In genomic region chr2:156809579-156809978, GRCm38 (mm10) we compare ENCODE assay signal across 9 mouse cellular contexts. TPM values are rescaled to one million over a fixed set of nuclear protein-coding genes. Genes with fewer than 3 reads are reported as not detected.
DNase-seq lines count a peak whose midpoint lies in the region; ATAC-seq and TF ChIP-seq lines count a peak whose summit lies in the region.
"Had no signal": no experiment of that assay in that cellular context is flagged by ENCODE, and none has a peak within 500 bp of the region (broad histone marks: within the 10 kb centered on the region; RNA-seq: fewer than 3 reads in every experiment).

No protein-coding gene starts in this region.

- H3K4me2 ChIP-seq in liver, embryonic 11.5 days = no peak overlapping the region
- H3K4me2 ChIP-seq in forebrain, embryonic 13.5 days = no peak overlapping the region
- H3K4me2 ChIP-seq: embryonic facial prominence, embryonic 15.5 days had no signal

- H3K36me3 ChIP-seq in liver, embryonic 11.5 days (ENCODE audit: control insufficient read depth, insufficient read depth, low read length) = no peaks in the 10 kb centered on the region
- no peaks in the 10 kb centered on the region for H3K36me3 ChIP-seq in forebrain, embryonic 13.5 days (ENCODE audit: poor library complexity, severe bottlenecking)
- no peaks in the 10 kb centered on the region for H3K36me3 ChIP-seq in testis, adult 2 months (ENCODE audit: control insufficient read depth, insufficient read depth, low read length)
- H3K36me3 ChIP-seq: embryonic facial prominence, embryonic 15.5 days had no signal

- H3K9me3 ChIP-seq in liver, embryonic 11.5 days (ENCODE audit: control insufficient read depth, low read length) = no peaks in the 10 kb centered on the region
- no peaks in the 10 kb centered on the region for H3K9me3 ChIP-seq in forebrain, embryonic 13.5 days (replicated peaks)
- H3K9me3 ChIP-seq: embryonic facial prominence, embryonic 15.5 days had no signal

- no peak overlapping the region for H3K4me3 ChIP-seq in liver, embryonic 11.5 days (ENCODE audit: low read depth, low read length)
- H3K4me3 ChIP-seq in forebrain, embryonic 13.5 days = no peak overlapping the region
- H3K4me3 ChIP-seq in testis, adult 2 months (ENCODE audit: control insufficient read depth, low read depth, low read length) = no peak overlapping the region
- H3K4me3 ChIP-seq: embryonic facial prominence, embryonic 15.5 days had no signal

- H3K4me1 ChIP-seq in liver, embryonic 11.5 days (replicated peaks; ENCODE audit: control insufficient read depth, insufficient read depth, low read length) = no peaks in the 10 kb centered on the region
- H3K4me1 ChIP-seq in forebrain, embryonic 13.5 days = peaks cover 4% of the 10 kb centered on the region; the same call in 1 of the 2 replicates
- H3K4me1 ChIP-seq in testis, adult 2 months (ENCODE audit: control insufficient read depth, insufficient read depth, low read length) = peaks cover 13% of the 10 kb centered on the region

- H3K9ac ChIP-seq in liver, embryonic 11.5 days (ENCODE audit: low read depth, low read length) = no peak overlapping the region
- no peak overlapping the region for H3K9ac ChIP-seq in forebrain, embryonic 13.5 days
- H3K9ac ChIP-seq: embryonic facial prominence, embryonic 15.5 days had no signal

- no peak for ATAC-seq in liver, embryonic 11.5 days (replicated peaks; ENCODE audit: low FRiP score)
- peak; percentile 27; the same call in 1 of the 2 replicates for ATAC-seq in forebrain, embryonic 13.5 days

- no peak overlapping the region for H3K27ac ChIP-seq in liver, embryonic 11.5 days (ENCODE audit: low read depth, low read length)
- H3K27ac ChIP-seq in forebrain, embryonic 13.5 days = no peak overlapping the region
- H3K27ac ChIP-seq in testis, adult 2 months (ENCODE audit: control insufficient read depth, insufficient read depth, low read depth, low read length) = no peak overlapping the region
- H3K27ac ChIP-seq: embryonic facial prominence, embryonic 15.5 days had no signal

- 21% methylated on average over 2 of the region's 2 CpGs for WGBS in liver, embryonic 11.5 days
- 45% methylated on average over 2 of the region's 2 CpGs for WGBS in forebrain, embryonic 13.5 days

- no peak for TF ChIP-seq POLR2A in testis, adult 2 months (IDR thresholded peaks at IDR 0.05; ENCODE audit: control insufficient read depth, low read depth, low read length)

- DNase-seq in liver = peak; percentile 44
- no peak for DNase-seq in liver, embryonic 11.5 days (ENCODE audit: low spot score)
- DNase-seq in brain, adult 2 months (ENCODE audit: low read depth, low spot score) = peak; percentile 68
- DNase-seq in hindlimb bud, embryonic 11.5 days (ENCODE audit: extremely low spot score, low read depth, low spot score) = peak; percentile 72
- DNase-seq in left cerebral cortex, postnatal 10 days (ENCODE audit: extremely low spot score in 1 of 2, low spot score in 2 of 2) = peak; percentile 38 to 68
- peak; percentile 71 for DNase-seq in naive thymus-derived CD4-positive, alpha-beta T cell, adult 2 months (ENCODE audit: low read depth)

- no peaks in the 10 kb centered on the region for H3K27me3 ChIP-seq in liver, embryonic 11.5 days (replicated peaks; ENCODE audit: control insufficient read depth, insufficient read depth, low read length)
- no peaks in the 10 kb centered on the region for H3K27me3 ChIP-seq in forebrain, embryonic 13.5 days
- no peaks in the 10 kb centered on the region for H3K27me3 ChIP-seq in testis, adult 2 months (ENCODE audit: control insufficient read depth, insufficient read depth, low read length)
- H3K27me3 ChIP-seq: embryonic facial prominence, embryonic 15.5 days had no signal

- peak; percentile 12; the same call in 1 of the 2 replicates for TF ChIP-seq CTCF in testis, adult 2 months (IDR thresholded peaks at IDR 0.05; ENCODE audit: control insufficient read depth, insufficient read depth, insufficient replicate concordance, low read depth, low read length)

- intact Hi-C loops in left cerebral cortex, postnatal 10 days (cut with DNase I) = no loop called here

RNA-seq across cellular contexts. Expression of gene Tgif2, which starts 30.2 kb away (rescaled TPM):
- polyA plus RNA-seq in liver, embryonic 11.5 days (2014; fragmentation: Nextera tagmentation; extraction: Ambion mirVana) = 33.3 and 40.0 TPM in 2 replicates
- 63.3 and 73.3 TPM in 2 replicates for polyA plus RNA-seq in forebrain, embryonic 13.5 days (2015; fragmentation: Nextera tagmentation; extraction: Ambion mirVana)
- total RNA-seq in left cerebral cortex, postnatal 10 days (2021) = 1 to 10 TPM; 1.8 to 3.1 TPM
- 11.0 and 12.7 TPM in 2 replicates for polyA plus RNA-seq in testis, adult 2 months (2012; rRNA removed)

RNA-seq across cellular contexts. Expression of gene Myl9, which starts 34.4 kb away (rescaled TPM):
- 98.9 and 115 TPM in 2 replicates for polyA plus RNA-seq in liver, embryonic 11.5 days (2014; fragmentation: Nextera tagmentation; extraction: Ambion mirVana)
- polyA plus RNA-seq in forebrain, embryonic 13.5 days (2015; fragmentation: Nextera tagmentation; extraction: Ambion mirVana) = 28.1 and 28.4 TPM in 2 replicates
- total RNA-seq in left cerebral cortex, postnatal 10 days (2021) = 10 to 100 TPM; 17.5 to 20.6 TPM
- polyA plus RNA-seq in testis, adult 2 months (2012; rRNA removed) = 68.0 and 106 TPM in 2 replicates

RNA-seq across cellular contexts. Expression of gene 4930518I15Rik, which starts 48.2 kb away (rescaled TPM):
- polyA plus RNA-seq in liver, embryonic 11.5 days (2014; fragmentation: Nextera tagmentation; extraction: Ambion mirVana) = 3.6 and 5.1 TPM in 2 replicates
- 14.0 and 14.2 TPM in 2 replicates for polyA plus RNA-seq in forebrain, embryonic 13.5 days (2015; fragmentation: Nextera tagmentation; extraction: Ambion mirVana)
- total RNA-seq in left cerebral cortex, postnatal 10 days (2021) = 1 to 10 TPM; 2.4 to 3.6 TPM
- 1.0 and 1.1 TPM in 2 replicates for polyA plus RNA-seq in testis, adult 2 months (2012; rRNA removed)

RNA-seq across cellular contexts. Expression of gene Rab5if, which starts 53.3 kb away (rescaled TPM):
- 247 and 278 TPM in 2 replicates for polyA plus RNA-seq in liver, embryonic 11.5 days (2014; fragmentation: Nextera tagmentation; extraction: Ambion mirVana)
- 151 and 168 TPM in 2 replicates for polyA plus RNA-seq in forebrain, embryonic 13.5 days (2015; fragmentation: Nextera tagmentation; extraction: Ambion mirVana)
- 100 to 1,000 TPM; 119 to 121 TPM for total RNA-seq in left cerebral cortex, postnatal 10 days (2021)
- 73.0 and 80.2 TPM in 2 replicates for polyA plus RNA-seq in testis, adult 2 months (2012; rRNA removed)
